Mouse (Mus musculus) heart, embryonic 14.5 days (tissue): ENCODE results near the gene Necab2. TPM values are rescaled to one million over a fixed set of nuclear protein-coding genes. Genes with fewer than 3 reads are reported as not detected.

Experiments
- ATAC-seq: fragments of 200-750 bp; cut with Nextera tagmentation; 2 replicates; pipeline ENCODE4 v1.8.0; 2017; ENCODE audit warnings: low read depth, moderate TSS enrichment; ENCODE audit not compliant: insufficient number of reproducible peaks, insufficient read depth, low FRiP score
- H3K27ac ChIP-seq, 2 experiments: fragments of 200-500 bp in 1 of 2; fragments of 300-500 bp in 1 of 2; sonication (generic) in 1 of 2; replicated peaks in 1 of 2; 2 replicates each; pipeline ENCODE4 v1.5.1; 2012 to 2014; ENCODE audit warnings: low read depth in 2 of 2, low read length in 2 of 2, control low read depth in 1 of 2, mild to moderate bottlenecking in 1 of 2, mixed read lengths in 1 of 2; ENCODE audit not compliant: control insufficient read depth in 1 of 2, insufficient read depth in 1 of 2
- H3K27me3 ChIP-seq: fragments of 300-500 bp; sonication (generic); 2 replicates; pipeline ENCODE4 v1.6.1; 2014; ENCODE audit warnings: mild to moderate bottlenecking, low read length, control low read depth; ENCODE audit not compliant: control insufficient read depth, insufficient read depth
- H3K36me3 ChIP-seq: fragments of 300-500 bp; sonication (generic); 2 replicates; pipeline ENCODE4 v1.6.1; 2014; ENCODE audit warnings: mild to moderate bottlenecking, control low read depth, low read length, mixed read lengths; ENCODE audit not compliant: control insufficient read depth, insufficient read depth
- H3K4me1 ChIP-seq, 2 experiments: fragments of 200-500 bp in 1 of 2; fragments of 300-500 bp in 1 of 2; sonication (generic) in 1 of 2; 2 replicates each; pipeline ENCODE4 v1.6.1; 2012 to 2014; ENCODE audit warnings: low read length in 2 of 2, control low read depth in 1 of 2, mixed read lengths in 1 of 2; ENCODE audit not compliant: control insufficient read depth in 2 of 2, insufficient read depth in 2 of 2
- H3K4me2 ChIP-seq: fragments of 300-500 bp; sonication (generic); 2 replicates; pipeline ENCODE4 v1.6.1; 2014; ENCODE audit warnings: mild to moderate bottlenecking, low read length
- H3K4me3 ChIP-seq, 2 experiments: fragments of 200-500 bp in 1 of 2; fragments of 300-500 bp in 1 of 2; sonication (generic) in 1 of 2; 2 replicates each; pipeline ENCODE4 v1.5.1; 2012 to 2014; ENCODE audit warnings: low read length in 2 of 2, mild to moderate bottlenecking in 2 of 2, control low read depth in 1 of 2, low read depth in 1 of 2, moderate library complexity in 1 of 2; ENCODE audit not compliant: control insufficient read depth in 1 of 2, insufficient read depth in 1 of 2
- H3K9ac ChIP-seq: fragments of 300-500 bp; sonication (generic); 2 replicates; pipeline ENCODE4 v1.6.1; 2014; ENCODE audit warnings: mild to moderate bottlenecking, low read length
- H3K9me3 ChIP-seq: fragments of 300-500 bp; sonication (generic); 2 replicates; pipeline ENCODE4 v1.6.1; 2016; ENCODE audit warnings: low read length, control low read depth; ENCODE audit not compliant: control insufficient read depth
- WGBS: fragments of 180-500 bp; shearing (Covaris S2); extraction: QIAGEN DNeasy Blood & Tissue Kit; methylation state at CpG from one replicate; pipeline ENCODE4 v1.1.7; 2014; 5-methylcytosine and 5-hydroxymethylcytosine counted together
- polyA plus RNA-seq: library from polyadenylated mRNA; unstranded; fragments of >200 nt; fragmentation: Nextera tagmentation; extraction: Ambion mirVana; gene quantifications from 2 replicates; pipeline ENCODE4 v1.2.1, GENCODE M21; 2014

Necab2 gene
- polyA plus RNA-seq, result 0.27 TPM in 1 of 2 replicates, not detected in the other

GRCm38 (mm10) chr8:119446211-119446989 is at the start of gene Necab2:
Necab2 (plus strand) TSS chr8:119446719.
- Histone ChIP-seq H3K9ac (peak within 1 kb of the TSS; percentile 75), H3K4me2 (peak within 1 kb of the TSS; percentile 99), H3K4me1 (0 out of 4 replicates have a peak, but pooled peaks cover 0 to 4% of the 10 kb centered on the region in 2 experiments), H3K36me3 (no peaks in the 10 kb centered on the region), H3K4me3 (peak within 1 kb of the TSS; percentile 45 to 65), H3K9me3 (no peaks in the 10 kb centered on the region), H3K27ac (no peak within 1 kb of the TSS), H3K27me3 (peaks cover 69% of the 10 kb centered on the region)
- peak; percentile 23 for ATAC-seq
- 1% methylated on average over 42 of the region's 52 CpGs for WGBS

- Histone ChIP-seq H3K4me2 (no peak overlapping the region), H3K27me3 (no peaks in the 10 kb centered on the region), H3K4me1 (peaks cover 15 to 26% of the 10 kb centered on the region in 2 experiments), H3K4me3 (no peak overlapping the region), H3K9me3 (no peaks in the 10 kb centered on the region), H3K36me3 (peaks cover 12% of the 10 kb centered on the region), H3K27ac (no peak overlapping the region), H3K9ac (0 out of 2 replicates have a peak overlapping the region, but pooled peaks have one; percentile 4)
- 89% methylated on average over 9 of the region's 9 CpGs for WGBS
- ATAC-seq, result no peak
These were observed 48.0 kb upstream of the Necab2 start for GRCm38 (mm10) chr8:119398558-119398957.

- no peak overlapping the region for H3K4me3 ChIP-seq
- H3K27ac ChIP-seq, result peak overlapping the region; percentile 29 to 63; a peak in 1 of 4 replicates
- peaks cover 19% of the 10 kb centered on the region for H3K36me3 ChIP-seq
- ATAC-seq, result no peak
- no peaks in the 10 kb centered on the region for H3K9me3 ChIP-seq
- peaks cover 11 to 23% of the 10 kb centered on the region in 2 experiments for H3K4me1 ChIP-seq
- 36% methylated on average over 6 of the region's 6 CpGs for WGBS
- no peaks in the 10 kb centered on the region for H3K27me3 ChIP-seq
- H3K9ac ChIP-seq, result 0 out of 2 replicates have a peak overlapping the region, but pooled peaks have one; percentile 4
- peak overlapping the region; percentile 16; the same call in 1 of the 2 replicates for H3K4me2 ChIP-seq
These were observed 47.3 kb upstream of the Necab2 start for GRCm38 (mm10) chr8:119399255-119399654.

- 82% methylated on average over 9 of the region's 9 CpGs for WGBS
- Histone ChIP-seq H3K27ac (no peak overlapping the region), H3K36me3 (peaks cover 28% of the 10 kb centered on the region), H3K4me2 (no peak overlapping the region), H3K9me3 (no peaks in the 10 kb centered on the region), H3K4me1 (peaks cover 10 to 22% of the 10 kb centered on the region in 2 experiments), H3K4me3 (no peak overlapping the region), H3K27me3 (no peaks in the 10 kb centered on the region), H3K9ac (no peak overlapping the region)
- no peak for ATAC-seq
These were observed 46.3 kb upstream of the Necab2 start for GRCm38 (mm10) chr8:119400122-119400671.

GRCm38 (mm10) chr8:119400904-119401303 is 45.6 kb upstream of the Necab2 start:
- WGBS, result 87% methylated on average over 3 of the region's 3 CpGs
- Histone ChIP-seq H3K4me1 (peaks cover 7 to 15% of the 10 kb centered on the region in 2 experiments), H3K4me3 (no peak overlapping the region), H3K9ac (no peak overlapping the region), H3K27me3 (no peaks in the 10 kb centered on the region), H3K36me3 (peaks cover 34% of the 10 kb centered on the region), H3K9me3 (no peaks in the 10 kb centered on the region), H3K4me2 (no peak overlapping the region), H3K27ac (no peak overlapping the region)
- ATAC-seq, result no peak

GRCm38 (mm10) chr8:119403912-119404311 is 42.6 kb upstream of the Necab2 start:
- no peak overlapping the region for H3K4me3 ChIP-seq
- H3K4me1 ChIP-seq, result peaks cover 7 to 8% of the 10 kb centered on the region in 2 experiments
- WGBS, result 75% methylated on average over 10 of the region's 10 CpGs
- H3K27me3 ChIP-seq, result no peaks in the 10 kb centered on the region
- H3K9ac ChIP-seq, result no peak overlapping the region
- ATAC-seq, result no peak
- no peak overlapping the region for H3K27ac ChIP-seq
- H3K4me2 ChIP-seq, result no peak overlapping the region
- H3K36me3 ChIP-seq, result peaks cover 62% of the 10 kb centered on the region
- no peaks in the 10 kb centered on the region for H3K9me3 ChIP-seq

- peaks cover 70% of the 10 kb centered on the region for H3K36me3 ChIP-seq
- no peak overlapping the region for H3K27ac ChIP-seq
- H3K27me3 ChIP-seq, result no peaks in the 10 kb centered on the region
- no peak overlapping the region for H3K4me3 ChIP-seq
- peaks cover under 1% of the 10 kb centered on the region in 2 experiments; a peak in 3 of 4 replicates for H3K4me1 ChIP-seq
- 94% methylated on average over 5 of the region's 5 CpGs for WGBS
- no peak overlapping the region for H3K4me2 ChIP-seq
- ATAC-seq, result no peak
- no peaks in the 10 kb centered on the region for H3K9me3 ChIP-seq
- H3K9ac ChIP-seq, result no peak overlapping the region
These were observed 41.9 kb upstream of the Necab2 start for GRCm38 (mm10) chr8:119404648-119405047.
